Mouse (Mus musculus) liver, postnatal 0 days (tissue): ENCODE results near the gene Cyp4f17. TPM values are rescaled to one million over a fixed set of nuclear protein-coding genes. Genes with fewer than 3 reads are reported as not detected.
"Not testable (repeated sequence)": the region's sequence is repeated elsewhere in the genome, so short reads cannot be mapped to it uniquely, and the experiment has no call there.

ENCODE experiments used
- ATAC-seq: fragments of 200-750 bp; cut with Nextera tagmentation; 2 replicates; pipeline ENCODE4 v1.8.0; 2017; ENCODE audit warnings: mild to moderate bottlenecking, moderate library complexity
- DNase-seq: peaks from one replicate; pipeline ENCODE4 v3.0.0-alpha.2; 2016
- H3K27ac ChIP-seq: fragments of 300-500 bp; sonication (generic); 2 replicates; pipeline ENCODE4 v1.5.1; 2014; ENCODE audit warnings: antibody characterized with exemption, moderate library complexity, mild to moderate bottlenecking, low read depth
- H3K27me3 ChIP-seq: fragments of 300-500 bp; sonication (generic); 2 replicates; pipeline ENCODE4 v1.6.1; 2014; ENCODE audit warnings: low read length, control low read depth, mixed read lengths; ENCODE audit not compliant: insufficient read depth
- H3K36me3 ChIP-seq: fragments of 300-500 bp; sonication (generic); replicated peaks from 2 replicates; pipeline ENCODE4 v1.6.1; 2014; ENCODE audit warnings: mild to moderate bottlenecking, control low read depth, low read length, moderate library complexity, mixed read lengths; ENCODE audit not compliant: insufficient read depth
- H3K4me1 ChIP-seq: fragments of 300-500 bp; sonication (generic); 2 replicates; pipeline ENCODE4 v1.6.1; 2014; ENCODE audit warnings: antibody characterized with exemption, mild to moderate bottlenecking, control low read depth; ENCODE audit not compliant: insufficient read depth
- H3K4me2 ChIP-seq: fragments of 300-500 bp; sonication (generic); 2 replicates; pipeline ENCODE4 v1.6.1; 2014; ENCODE audit warnings: low read depth, mild to moderate bottlenecking, low read length, moderate library complexity, mixed read lengths
- H3K4me3 ChIP-seq: fragments of 300-500 bp; sonication (generic); 2 replicates; pipeline ENCODE4 v1.5.1; 2014; ENCODE audit warnings: low read depth, low read length
- H3K9ac ChIP-seq: fragments of 300-500 bp; sonication (generic); replicated peaks from 2 replicates; pipeline ENCODE4 v1.6.1; 2014; ENCODE audit warnings: mild to moderate bottlenecking, moderate library complexity
- H3K9me3 ChIP-seq: fragments of 300-500 bp; sonication (generic); 2 replicates; pipeline ENCODE4 v1.6.1; 2016; ENCODE audit warnings: mild to moderate bottlenecking, control low read depth, low read length, mixed read lengths
- CTCF ChIP-seq: sonication (generic); IDR thresholded peaks from 2 replicates; pipeline ENCODE4 v1.5.1; 2016; ENCODE audit warnings: antibody characterized with exemption, low read depth
- EP300 ChIP-seq: IDR thresholded peaks from 2 replicates; pipeline ENCODE4 v1.6.1; 2016; ENCODE audit warnings: antibody characterized with exemption, low read depth, mild to moderate bottlenecking
- WGBS: fragments of 180-500 bp; shearing (Covaris S2); extraction: QIAGEN DNeasy Blood & Tissue Kit; methylation state at CpG from one replicate; pipeline ENCODE4 v1.1.7; 2014; ENCODE audit not compliant: insufficient replicate concordance; 5-methylcytosine and 5-hydroxymethylcytosine counted together
- polyA plus RNA-seq: library from polyadenylated mRNA; unstranded; fragments of >200 nt; fragmentation: Nextera tagmentation; extraction: Ambion mirVana; gene quantifications from 2 replicates; pipeline ENCODE4 v1.2.1, GENCODE M21; 2015

The Cyp4f17 gene
- polyA plus RNA-seq, 1 experiment from 2014 or later = 2.7 TPM

- Histone ChIP-seq H3K27me3 (no peaks in the 10 kb centered on the region), H3K27ac (no peak overlapping the region), H3K36me3 (no peaks in the 10 kb centered on the region), H3K9me3 (no peaks in the 10 kb centered on the region), H3K4me3 (no peak overlapping the region), H3K4me1 (peaks cover 3% of the 10 kb centered on the region; the same call in 1 of the 2 replicates), H3K9ac (no peak overlapping the region), H3K4me2 (no peak overlapping the region)
- DNase-seq (no peak), ATAC-seq (no peak)
- TF ChIP-seq EP300 (no peak), CTCF (no peak)
- 53% methylated on average over 2 of the region's 2 CpGs for WGBS
Observed at GRCm38 (mm10) chr17:32478727-32479126, 27.1 kb upstream of the Cyp4f17 start.

GRCm38 (mm10) chr17:32479554-32480506 is 26.0 kb upstream of the Cyp4f17 start:
- ATAC-seq = peak; percentile 26; the same call in 1 of the 2 replicates
- no peaks in the 10 kb centered on the region for H3K27me3 ChIP-seq
- 18% methylated on average over 7 of the region's 8 CpGs for WGBS

GRCm38 (mm10) chr17:32481766-32482165 is 24.1 kb upstream of the Cyp4f17 start:
- H3K4me1 ChIP-seq = peaks cover 3% of the 10 kb centered on the region; the same call in 1 of the 2 replicates
- TF ChIP-seq EP300 (no peak), CTCF (no peak)
- DNase-seq = no peak
- no peaks in the 10 kb centered on the region for H3K36me3 ChIP-seq
- no peak for ATAC-seq
- 0 out of 2 replicates have a peak, but pooled peaks cover 2% of the 10 kb centered on the region for H3K27me3 ChIP-seq
- no peak overlapping the region for H3K4me3 ChIP-seq
- no peak overlapping the region for H3K9ac ChIP-seq
- H3K4me2 ChIP-seq = no peak overlapping the region
- WGBS = 69% methylated on average over 14 of the region's 14 CpGs
- H3K9me3 ChIP-seq = no peaks in the 10 kb centered on the region
- no peak overlapping the region for H3K27ac ChIP-seq

More at GRCm38 (mm10) chr17:32479554-32480506, 26.0 kb upstream of the Cyp4f17 start:
- no peaks in the 10 kb centered on the region for H3K9me3 ChIP-seq
- H3K4me3 ChIP-seq = no peak overlapping the region
- H3K4me1 ChIP-seq = peaks cover 3% of the 10 kb centered on the region; the same call in 1 of the 2 replicates
- H3K9ac ChIP-seq = no peak overlapping the region
- H3K36me3 ChIP-seq = no peaks in the 10 kb centered on the region
- no peak overlapping the region for H3K4me2 ChIP-seq
- DNase-seq = peak; percentile 49
- no peak overlapping the region for H3K27ac ChIP-seq
- no peak for TF ChIP-seq EP300
- TF ChIP-seq CTCF = peak; percentile 60

- 16% methylated on average over 18 of the region's 18 CpGs for WGBS
- Histone ChIP-seq H3K4me1 (peaks cover 3% of the 10 kb centered on the region; the same call in 1 of the 2 replicates), H3K36me3 (no peaks in the 10 kb centered on the region), H3K4me3 (no peak overlapping the region), H3K4me2 (no peak overlapping the region), H3K27ac (no peak overlapping the region), H3K9ac (no peak overlapping the region), H3K27me3 (0 out of 2 replicates have a peak, but pooled peaks cover 2% of the 10 kb centered on the region), H3K9me3 (no peaks in the 10 kb centered on the region)
- peak; percentile 28; the same call in 1 of the 2 replicates for TF ChIP-seq EP300
- peak; percentile 79 for TF ChIP-seq CTCF
- DNase-seq = peak; percentile 90
- ATAC-seq = peak; percentile 98
Observed at GRCm38 (mm10) chr17:32483200-32483599, 22.6 kb upstream of the Cyp4f17 start.

- Histone ChIP-seq H3K9me3 (no peaks in the 10 kb centered on the region), H3K27ac (no peak overlapping the region), H3K36me3 (no peaks in the 10 kb centered on the region), H3K4me1 (peaks cover 6% of the 10 kb centered on the region; the same call in 1 of the 2 replicates), H3K4me2 (peak overlapping the region; percentile 65), H3K27me3 (0 out of 2 replicates have a peak, but pooled peaks cover 4% of the 10 kb centered on the region), H3K4me3 (peak overlapping the region; percentile 28), H3K9ac (no peak overlapping the region)
- TF ChIP-seq EP300 (no peak), CTCF (no peak)
- ATAC-seq = peak; percentile 80
- WGBS = 14% methylated on average over 30 of the region's 30 CpGs
- peak; percentile 36 for DNase-seq
Observed at GRCm38 (mm10) chr17:32492349-32492980, 13.4 kb upstream of the Cyp4f17 start.

GRCm38 (mm10) chr17:32494601-32495000 is 11.2 kb upstream of the Cyp4f17 start:
- 0 out of 2 replicates have a peak, but pooled peaks cover 4% of the 10 kb centered on the region for H3K27me3 ChIP-seq
- WGBS = 66% methylated on average over 1 of the region's 1 CpGs
- no peaks in the 10 kb centered on the region for H3K9me3 ChIP-seq
- H3K4me1 ChIP-seq = peaks cover 6% of the 10 kb centered on the region; the same call in 1 of the 2 replicates
- DNase-seq (peak; percentile 61), ATAC-seq (no peak)
- no peak overlapping the region for H3K4me3 ChIP-seq
- TF ChIP-seq EP300 (no peak), CTCF (peak; percentile 80)
- no peak overlapping the region for H3K9ac ChIP-seq
- H3K36me3 ChIP-seq = no peaks in the 10 kb centered on the region
- H3K4me2 ChIP-seq = no peak overlapping the region
- H3K27ac ChIP-seq = no peak overlapping the region

GRCm38 (mm10) chr17:32500511-32500910 is 5.3 kb upstream of the Cyp4f17 start:
- H3K36me3 ChIP-seq, H3K4me3 ChIP-seq, H3K4me2 ChIP-seq, DNase-seq, H3K4me1 ChIP-seq, H3K9me3 ChIP-seq, ATAC-seq, H3K27me3 ChIP-seq, H3K9ac ChIP-seq, H3K27ac ChIP-seq: not testable (repeated sequence)
- WGBS = 66% methylated on average over 4 of the region's 4 CpGs
